Mouse (Mus musculus) liver, adult 2 months (tissue): Measurements from ENCODE around the gene 2300003K06Rik.
"Not testable (repeated sequence)": the region's sequence is repeated elsewhere in the genome, so short reads cannot be mapped to it uniquely, and the experiment has no call there.

Experiments
- CTCF ChIP-seq: fragments of 200-500 bp; IDR thresholded peaks from 2 replicates; pipeline ENCODE4 v1.5.1; 2011; ENCODE audit warnings: low read depth, low read length, control low read depth
- POLR2A ChIP-seq: fragments of 200-500 bp; IDR thresholded peaks from 2 replicates; pipeline ENCODE4 v1.6.1; 2011; ENCODE audit warnings: low read length, control low read depth; ENCODE audit not compliant: insufficient read depth; ENCODE audit errors: extremely low read depth

DNA sequence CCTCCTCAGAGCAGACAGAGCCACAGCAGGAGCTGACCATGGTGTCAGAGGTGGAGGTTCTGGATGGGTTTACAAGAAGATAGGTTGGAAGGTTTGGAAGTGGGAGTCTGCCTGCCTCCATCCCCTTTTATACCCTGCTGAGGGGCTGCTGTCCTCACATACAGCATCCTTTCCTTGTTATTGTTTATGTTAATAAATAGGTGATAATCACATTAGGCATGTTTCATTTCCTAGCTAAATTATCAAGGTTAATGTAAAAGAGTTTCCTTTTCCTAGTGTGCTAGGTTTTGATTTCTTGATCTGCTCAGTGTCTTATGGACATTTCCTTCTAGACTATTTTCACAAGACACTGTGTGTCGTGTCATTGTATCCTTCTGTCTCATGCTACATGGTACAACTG lies 39.0 kb downstream of the 2300003K06Rik start, which contains the start of gene Gm11569:
- TF ChIP-seq CTCF, POLR2A: not testable (repeated sequence)
